Mouse (Mus musculus) kidney, adult 18-20 months (tissue): ENCODE results near the gene Rrnad1.
"Not testable (repeated sequence)": the region's sequence is repeated elsewhere in the genome, so short reads cannot be mapped to it uniquely, and the experiment has no call there.

ENCODE experiments used
- DNase-seq: peaks from one replicate; pipeline ENCODE4 v3.0.0; 2021

Rrnad1 gene

DNA sequence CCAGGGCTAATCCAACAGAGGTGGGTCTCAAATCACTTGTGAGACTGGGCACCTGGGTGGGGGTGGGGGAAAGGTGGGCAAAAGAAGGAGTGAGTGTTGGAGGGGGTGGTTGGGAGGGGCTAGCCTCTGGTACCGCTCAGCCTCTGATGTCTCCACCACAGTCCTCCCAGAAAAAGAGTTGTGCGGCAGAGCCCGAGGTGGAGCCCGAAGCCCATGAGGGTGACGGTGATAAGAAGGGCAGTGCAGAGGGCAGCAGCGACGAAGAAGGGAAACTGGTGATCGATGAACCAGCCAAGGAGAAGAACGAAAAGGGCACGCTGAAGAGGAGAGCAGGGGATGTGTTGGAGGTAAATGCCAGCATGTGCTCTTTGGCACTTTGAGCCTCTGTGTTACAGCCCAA lies 16.6 kb downstream of the Rrnad1 start:
- no peak for DNase-seq

- no peak for DNase-seq
Observed at GRCm38 (mm10) chr3:87913491-87913890, 17.0 kb downstream of the Rrnad1 start.

DNA sequence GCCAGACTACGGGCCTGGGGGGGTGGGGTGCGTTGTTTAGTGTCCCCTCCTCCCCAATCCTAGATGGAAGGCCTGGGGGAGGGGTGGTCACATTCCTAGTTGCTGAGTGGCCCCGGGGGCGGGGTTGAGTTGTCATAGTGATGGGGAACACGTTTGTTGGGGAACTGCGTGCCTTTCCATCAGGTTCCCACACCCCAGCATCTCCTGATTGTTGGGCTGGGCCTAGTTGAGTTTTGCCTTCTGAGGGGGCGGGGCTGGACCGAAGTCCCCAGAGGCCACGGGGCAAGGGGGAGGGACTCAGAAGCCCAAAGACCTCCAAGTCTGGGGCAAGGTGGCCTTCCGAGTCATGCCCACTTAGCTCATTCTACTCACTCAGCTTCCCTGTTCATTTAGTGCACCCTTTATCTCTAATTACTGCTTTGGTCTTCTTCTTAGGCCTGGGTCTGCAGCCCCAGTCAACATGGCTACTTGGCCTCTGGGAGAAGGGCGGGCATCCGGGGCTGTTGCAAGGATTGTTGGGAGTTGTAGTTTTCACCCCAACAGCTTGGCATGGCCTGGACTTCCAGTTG lies 19.9 kb downstream of the Rrnad1 start:
- peak; percentile 90 for DNase-seq

DNA sequence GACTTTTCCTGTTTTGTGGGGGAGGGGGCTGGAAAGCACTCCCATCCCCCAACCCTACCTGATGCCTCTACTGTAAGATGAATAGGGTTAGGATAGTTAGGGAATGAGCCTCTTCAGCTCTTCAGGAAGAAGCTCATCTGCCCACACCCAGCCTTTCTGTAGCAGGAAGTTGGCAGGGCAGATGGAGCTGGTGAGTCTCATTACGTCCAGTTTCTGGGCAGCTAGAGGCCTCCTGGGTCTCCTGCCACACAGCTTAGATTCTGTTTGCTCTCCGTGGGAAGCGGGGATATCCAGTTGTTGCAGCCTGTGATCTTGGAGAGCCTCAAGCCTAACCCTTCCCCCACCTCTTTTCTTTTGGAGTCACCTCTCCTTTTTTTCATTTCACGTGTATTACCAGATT lies 20.6 kb downstream of the Rrnad1 start:
- DNase-seq = no peak

DNA sequence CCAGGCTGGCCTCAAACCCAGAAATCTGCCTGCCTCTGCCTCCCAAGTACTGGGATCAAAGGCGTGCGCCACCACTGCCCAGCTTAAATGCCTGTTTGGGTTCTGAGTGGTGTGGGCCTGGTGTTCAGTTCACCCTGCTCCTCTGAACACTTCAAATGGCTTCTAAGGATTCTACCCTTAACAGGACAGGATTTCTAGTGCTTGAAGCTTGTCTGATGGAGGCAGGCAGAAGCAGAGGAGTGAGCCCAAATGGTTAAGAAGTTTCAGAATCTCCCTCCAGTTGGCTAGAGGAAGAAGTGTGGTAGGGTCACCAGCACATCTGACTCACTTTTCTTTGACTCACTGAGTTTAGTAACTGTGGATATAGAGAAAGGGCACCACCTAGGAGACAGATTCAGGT lies 21.1 kb downstream of the Rrnad1 start:
- no peak for DNase-seq

- DNase-seq = peak; percentile 46
Observed at GRCm38 (mm10) chr3:87907906-87908305, 22.6 kb downstream of the Rrnad1 start.

DNA sequence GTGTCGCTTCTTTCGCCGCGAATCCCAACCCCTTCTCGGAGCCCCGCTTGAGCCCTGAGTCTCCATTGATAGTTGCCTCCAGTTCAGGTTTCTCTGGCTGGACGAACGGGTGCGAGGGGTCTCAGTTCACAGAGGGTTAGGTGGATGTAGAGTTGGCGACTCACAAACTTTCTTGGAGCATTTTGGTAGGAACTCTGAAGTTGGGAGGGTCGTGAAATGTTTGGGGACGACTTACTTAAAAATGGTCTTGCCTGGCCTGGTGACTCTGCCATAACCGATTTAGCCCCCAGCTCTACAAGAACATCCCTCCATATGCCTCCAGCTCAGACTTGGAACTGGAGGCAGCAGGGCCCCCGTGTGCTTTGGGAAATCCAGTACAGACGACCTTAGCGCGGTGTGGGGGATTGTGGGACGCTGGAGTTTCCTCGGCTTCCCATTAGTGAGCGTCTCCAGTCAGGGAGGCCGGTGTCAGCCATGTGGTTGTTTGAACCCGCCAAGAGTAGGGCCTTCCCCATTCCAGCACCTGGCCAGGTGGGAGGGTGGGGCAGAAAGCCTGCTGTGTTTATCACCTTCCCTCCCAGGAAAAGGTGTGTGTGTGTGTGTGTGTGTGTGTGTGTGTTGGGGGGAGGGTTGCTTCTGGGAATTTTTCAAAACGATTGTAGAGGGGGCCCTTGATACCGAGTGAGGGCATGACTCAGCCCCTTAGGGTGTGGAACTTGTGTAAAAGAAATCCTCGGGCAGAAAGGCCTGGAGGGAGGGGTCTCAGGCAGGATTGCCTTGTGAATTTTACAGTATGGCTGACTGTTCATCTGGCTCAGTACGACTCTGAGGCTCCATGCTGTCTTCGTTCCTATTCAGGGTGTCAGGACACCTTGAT lies 23.3 kb downstream of the Rrnad1 start:
- DNase-seq = peak; percentile 59

DNA sequence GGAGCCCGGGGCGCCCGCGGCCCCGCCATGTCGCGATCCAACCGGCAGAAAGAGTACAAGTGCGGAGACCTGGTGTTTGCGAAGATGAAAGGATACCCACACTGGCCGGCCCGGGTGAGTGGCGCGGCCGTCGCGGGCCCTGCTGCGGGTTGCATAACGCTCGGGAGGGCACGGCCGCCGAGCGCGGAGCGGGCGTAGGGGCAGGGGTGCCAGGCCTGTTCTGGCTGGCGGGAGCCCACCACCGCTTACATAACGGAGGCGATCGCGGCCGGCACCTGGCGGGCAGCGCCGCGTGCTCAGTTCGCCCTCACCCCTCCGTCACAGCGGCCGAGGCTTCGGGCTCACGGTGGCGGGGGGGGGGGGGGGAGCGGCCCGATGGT lies 23.9 kb downstream of the Rrnad1 start:
- no peak for DNase-seq

- DNase-seq = peak; percentile 95
Observed at GRCm38 (mm10) chr3:87905880-87906485, 24.5 kb downstream of the Rrnad1 start, which contains the start of gene Hdgf. Hdgf (plus strand) TSS chr3:87906321.

- DNase-seq = no peak
Observed at GRCm38 (mm10) chr3:87903821-87904220, 26.7 kb downstream of the Rrnad1 start.

GRCm38 (mm10) chr3:87901959-87902358 lies 28.6 kb downstream of the Rrnad1 start:
- DNase-seq = not testable (repeated sequence)

DNA sequence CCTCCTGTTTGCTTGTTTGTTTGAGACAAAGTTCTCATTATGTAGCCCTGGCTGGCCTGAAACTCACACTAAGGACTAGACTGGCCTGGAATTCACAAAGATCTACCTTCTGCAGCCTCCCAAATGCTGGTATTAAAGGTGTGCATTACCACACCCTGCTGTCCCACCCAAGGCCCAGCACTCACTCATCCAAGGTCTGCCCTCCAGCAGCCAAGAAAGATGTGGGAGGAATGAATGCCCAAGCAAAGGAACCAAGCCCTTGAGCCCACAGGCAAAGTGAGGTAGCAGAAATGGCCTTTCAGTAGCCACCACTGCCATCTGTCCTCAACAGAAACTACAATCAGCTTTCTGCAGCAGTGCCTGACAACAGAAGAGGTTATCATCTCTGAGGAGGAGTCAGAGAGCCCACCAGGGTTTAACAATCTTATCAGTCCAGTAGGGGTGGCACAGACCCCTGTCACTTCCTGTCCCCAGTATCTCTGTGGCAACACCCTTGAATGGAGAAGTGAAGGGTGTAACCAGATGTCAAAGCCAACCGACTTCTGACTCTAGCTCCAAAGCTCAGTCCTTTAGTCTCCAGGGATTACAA lies 29.4 kb downstream of the Rrnad1 start:
- no peak for DNase-seq

- no peak for DNase-seq
Observed at GRCm38 (mm10) chr3:87899776-87900175, 30.7 kb downstream of the Rrnad1 start.

DNA sequence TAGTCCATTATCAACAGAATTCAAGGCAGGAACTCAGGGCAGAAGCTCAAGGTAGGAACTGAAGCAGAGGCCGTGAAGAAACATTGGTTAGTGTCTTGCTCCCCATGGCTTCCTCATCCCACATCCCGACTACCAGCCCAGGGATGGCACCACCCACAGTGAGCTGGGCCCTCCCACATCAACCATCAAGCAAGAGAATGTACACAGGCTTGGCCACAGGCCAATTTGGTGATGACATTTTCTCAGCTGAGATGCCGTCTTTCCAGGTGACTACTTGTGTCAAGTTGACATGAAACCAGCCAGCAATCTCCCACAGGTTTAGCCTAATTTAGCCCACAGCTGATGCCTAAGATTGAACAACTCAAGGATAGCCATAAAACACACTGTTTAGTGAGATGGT lies 31.3 kb downstream of the Rrnad1 start:
- DNase-seq = no peak

DNA sequence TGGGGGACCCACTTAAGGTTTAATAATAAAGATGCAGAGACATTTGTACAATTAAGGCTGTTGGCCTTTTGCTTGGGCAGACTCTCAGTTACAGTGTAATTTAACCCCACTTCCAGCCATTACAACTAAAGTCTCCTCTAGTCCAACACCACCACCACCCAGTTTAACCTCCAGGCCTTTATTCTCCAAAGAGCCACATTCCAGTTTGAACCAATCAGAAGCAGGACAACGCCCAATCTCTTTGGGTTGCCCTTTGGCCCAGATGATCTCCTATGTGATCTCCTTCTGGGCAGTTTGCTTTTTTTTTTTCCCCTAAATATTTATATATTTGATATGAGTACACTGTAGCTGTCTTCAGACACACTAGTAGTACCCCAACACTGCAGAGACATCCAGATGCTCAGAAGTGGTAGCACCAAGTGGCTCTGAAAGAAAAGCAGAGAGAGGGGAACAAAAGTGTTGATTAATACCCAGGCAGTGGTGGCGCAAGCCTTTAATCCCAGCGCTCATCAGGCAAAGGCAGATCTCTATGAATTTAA lies 37.1 kb downstream of the Rrnad1 start:
- no peak for DNase-seq

DNA sequence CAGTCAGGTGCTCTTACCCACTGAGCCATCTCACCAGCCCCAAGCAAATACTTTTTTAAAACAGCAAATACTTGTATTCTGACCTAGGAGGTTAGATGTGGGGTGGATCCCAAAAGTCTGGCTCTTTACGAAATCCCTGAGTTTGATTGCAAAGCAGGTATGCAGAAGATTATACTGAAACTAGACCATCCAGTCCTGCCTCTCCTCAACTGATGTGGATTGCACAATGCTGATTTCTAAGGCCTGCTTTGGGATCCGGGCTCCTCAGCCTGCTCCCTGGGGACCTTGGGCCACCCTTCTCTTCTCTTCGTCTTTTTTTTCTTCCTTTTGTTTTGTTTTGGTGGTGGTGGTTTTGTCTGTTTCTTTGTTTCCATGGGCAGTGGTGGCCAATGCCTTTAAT lies 39.0 kb downstream of the Rrnad1 start:
- DNase-seq = no peak

GRCm38 (mm10) chr3:87887400-87887799 lies 43.1 kb downstream of the Rrnad1 start:
- DNase-seq = not testable (repeated sequence)

DNA sequence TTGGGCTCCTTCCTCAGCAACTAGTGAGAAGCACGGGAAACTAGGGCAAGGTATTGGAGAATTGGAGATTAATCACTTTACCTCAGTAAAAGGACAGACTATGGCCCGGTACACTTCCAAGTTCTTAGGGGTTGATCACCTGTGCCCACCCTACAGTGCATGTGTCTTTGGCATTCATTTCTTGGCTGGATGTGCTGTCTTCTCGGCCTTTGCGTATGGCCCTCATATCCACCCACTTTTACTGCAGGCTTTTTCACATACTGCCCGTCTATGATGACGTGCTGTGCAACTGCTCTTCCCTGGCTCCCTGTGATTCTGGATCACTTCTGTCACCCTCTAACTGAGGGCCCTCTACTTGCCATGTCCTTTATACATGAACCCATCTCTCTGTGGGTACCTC lies 44.1 kb downstream of the Rrnad1 start:
- DNase-seq = no peak

GRCm38 (mm10) chr3:87886004-87886365 lies 44.5 kb downstream of the Rrnad1 start:
- DNase-seq = no peak

GRCm38 (mm10) chr3:87885281-87886003 lies 45.1 kb downstream of the Rrnad1 start, which contains the start of gene Prcc:
Prcc (minus strand) TSS chr3:87885608.
- peak; percentile 92 for DNase-seq

DNA sequence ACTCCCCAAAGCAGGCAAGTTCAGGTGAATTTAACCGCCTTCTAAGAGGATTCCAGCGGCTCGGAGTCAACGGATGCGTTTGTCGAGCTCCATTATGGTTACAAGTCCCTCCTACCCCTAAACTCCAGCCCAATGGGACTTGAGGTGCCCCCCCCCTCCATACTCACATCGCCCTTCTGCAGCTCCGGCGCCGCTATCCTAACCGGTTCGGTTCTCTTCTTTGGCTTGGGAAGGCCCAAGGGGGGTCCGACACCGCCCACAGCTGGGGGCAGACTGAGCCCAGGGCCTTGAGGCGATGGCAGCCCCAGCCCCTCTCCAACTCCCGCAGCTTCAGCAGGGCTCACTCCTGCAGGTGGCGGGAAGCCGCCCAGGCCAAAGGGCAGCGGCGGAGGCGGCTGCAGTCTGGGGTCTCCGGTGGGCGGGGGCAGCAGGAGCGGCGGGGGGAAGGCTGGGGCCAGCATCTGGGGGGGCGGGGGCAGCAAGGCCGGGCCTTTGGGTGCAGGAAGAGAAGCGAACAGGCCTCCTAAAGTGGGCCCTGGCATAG lies 45.7 kb downstream of the Rrnad1 start:
- DNase-seq = peak; percentile 37

GRCm38 (mm10) chr3:87884291-87884690 lies 46.2 kb downstream of the Rrnad1 start:
- no peak for DNase-seq
